Mouse (Mus musculus) hindbrain, embryonic 15.5 days (tissue): ENCODE data around the gene Spib. TPM values are rescaled to one million over a fixed set of nuclear protein-coding genes. Genes with fewer than 3 reads are reported as not detected.
A peak's percentile ranks its signal among the peaks of the same experiment; 100 is the strongest.

ENCODE experiments used
- ATAC-seq: fragments of 200-750 bp; cut with Nextera tagmentation; 2 replicates; pipeline ENCODE4 v1.8.0; 2017; ENCODE audit warnings: low read depth, moderate number of reproducible peaks, moderate TSS enrichment; ENCODE audit not compliant: low FRiP score
- H3K27ac ChIP-seq: fragments of 300-500 bp; sonication (generic); replicated peaks from 2 replicates; pipeline ENCODE4 v1.5.1; 2015; ENCODE audit warnings: mild to moderate bottlenecking, inconsistent platforms
- H3K27me3 ChIP-seq: fragments of 300-500 bp; sonication (generic); 2 replicates; pipeline ENCODE4 v1.6.1; 2015; ENCODE audit warnings: control low read depth, inconsistent platforms
- H3K36me3 ChIP-seq: fragments of 300-500 bp; sonication (generic); 2 replicates; pipeline ENCODE4 v1.6.1; 2015; ENCODE audit warnings: control low read depth, inconsistent platforms
- H3K4me1 ChIP-seq: fragments of 300-500 bp; sonication (generic); replicated peaks from 2 replicates; pipeline ENCODE4 v1.6.1; 2015; ENCODE audit warnings: control low read depth, inconsistent platforms
- H3K4me2 ChIP-seq: fragments of 300-500 bp; sonication (generic); 2 replicates; pipeline ENCODE4 v1.6.1; 2015; ENCODE audit warnings: moderate library complexity, mild to moderate bottlenecking, inconsistent platforms
- H3K4me3 ChIP-seq: fragments of 300-500 bp; sonication (generic); 2 replicates; pipeline ENCODE4 v1.5.1; 2015; ENCODE audit warnings: mild to moderate bottlenecking, inconsistent platforms
- H3K9ac ChIP-seq: fragments of 300-500 bp; sonication (generic); 2 replicates; pipeline ENCODE4 v1.6.1; 2015; ENCODE audit warnings: inconsistent platforms
- H3K9me3 ChIP-seq: fragments of 300-500 bp; sonication (generic); 2 replicates; pipeline ENCODE4 v1.6.1; 2016; ENCODE audit warnings: control low read depth, inconsistent platforms
- WGBS: fragments of 180-500 bp; shearing (Covaris S2); methylation state at CpG from one replicate; pipeline ENCODE4 v1.1.7; 2015; 5-methylcytosine and 5-hydroxymethylcytosine counted together
- polyA plus RNA-seq: library from polyadenylated mRNA; unstranded; fragments of >200 nt; fragmentation: Nextera tagmentation; extraction: Ambion mirVana; gene quantifications from 2 replicates; pipeline ENCODE4 v1.2.1, GENCODE M21; 2015

The Spib gene
- polyA plus RNA-seq, 1 experiment from 2014 or later = not detected

- Histone ChIP-seq H3K9ac (no peak overlapping the region), H3K9me3 (no peaks in the 10 kb centered on the region), H3K27me3 (no peaks in the 10 kb centered on the region), H3K4me3 (no peak overlapping the region), H3K4me1 (peaks cover 21% of the 10 kb centered on the region), H3K4me2 (no peak overlapping the region), H3K36me3 (peaks cover 35% of the 10 kb centered on the region), H3K27ac (no peak overlapping the region)
- ATAC-seq = no peak
- WGBS = 93% methylated on average over 21 of the region's 21 CpGs
Measured at GRCm38 (mm10) chr7:44492166-44492826, 39.6 kb downstream of the Spib start.

- WGBS = 98% methylated on average over 5 of the region's 5 CpGs
- ATAC-seq = no peak
- no peaks in the 10 kb centered on the region for H3K9me3 ChIP-seq
- no peak overlapping the region for H3K9ac ChIP-seq
- H3K4me1 ChIP-seq = peaks cover 17% of the 10 kb centered on the region
- no peak overlapping the region for H3K4me2 ChIP-seq
- peaks cover 35% of the 10 kb centered on the region for H3K36me3 ChIP-seq
- H3K27me3 ChIP-seq = no peaks in the 10 kb centered on the region
- H3K4me3 ChIP-seq = no peak overlapping the region
- H3K27ac ChIP-seq = no peak overlapping the region
Measured at GRCm38 (mm10) chr7:44491391-44491790, 40.5 kb downstream of the Spib start.

GRCm38 (mm10) chr7:44490281-44490680 lies 41.6 kb downstream of the Spib start:
- Histone ChIP-seq H3K27me3 (no peaks in the 10 kb centered on the region), H3K4me2 (no peak overlapping the region), H3K27ac (no peak overlapping the region), H3K4me3 (no peak overlapping the region), H3K9ac (no peak overlapping the region), H3K9me3 (no peaks in the 10 kb centered on the region), H3K4me1 (peaks cover 12% of the 10 kb centered on the region), H3K36me3 (peaks cover 35% of the 10 kb centered on the region)
- no peak for ATAC-seq
- WGBS = 88% methylated on average over 4 of the region's 4 CpGs

- Histone ChIP-seq H3K4me2 (no peak overlapping the region), H3K27ac (no peak overlapping the region), H3K9ac (no peak overlapping the region), H3K36me3 (peaks cover 32% of the 10 kb centered on the region), H3K9me3 (no peaks in the 10 kb centered on the region), H3K4me1 (peaks cover 3% of the 10 kb centered on the region; the same call in 1 of the 2 replicates), H3K4me3 (no peak overlapping the region), H3K27me3 (no peaks in the 10 kb centered on the region)
- ATAC-seq = no peak
- WGBS = 85% methylated on average over 8 of the region's 8 CpGs
Measured at GRCm38 (mm10) chr7:44488545-44488944, 43.3 kb downstream of the Spib start.

DNA sequence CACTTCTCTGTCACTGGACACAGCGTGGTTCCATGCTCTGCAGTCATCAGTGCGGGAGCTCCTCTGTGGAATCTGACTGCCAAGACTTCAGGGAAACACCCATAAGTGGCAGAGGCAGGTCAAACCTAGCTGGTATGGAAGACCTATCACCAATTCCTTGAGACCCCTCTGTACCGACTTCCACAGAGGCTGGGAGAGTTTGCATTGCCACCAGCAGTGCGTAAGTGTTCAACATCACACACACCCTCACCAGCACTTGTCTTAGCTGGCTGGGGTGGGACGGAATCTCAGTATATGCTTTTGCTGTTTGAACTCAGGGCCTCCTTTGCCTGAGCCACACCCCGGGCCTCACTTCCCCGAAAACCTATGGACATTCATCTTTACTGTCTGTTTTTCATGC lies 43.9 kb downstream of the Spib start:
- Histone ChIP-seq H3K9me3 (no peaks in the 10 kb centered on the region), H3K4me1 (peaks cover 3% of the 10 kb centered on the region; the same call in 1 of the 2 replicates), H3K27me3 (no peaks in the 10 kb centered on the region), H3K9ac (no peak overlapping the region), H3K36me3 (peaks cover 28% of the 10 kb centered on the region), H3K4me2 (no peak overlapping the region), H3K27ac (no peak overlapping the region), H3K4me3 (no peak overlapping the region)
- WGBS = 86% methylated on average over 7 of the region's 7 CpGs
- no peak for ATAC-seq

DNA sequence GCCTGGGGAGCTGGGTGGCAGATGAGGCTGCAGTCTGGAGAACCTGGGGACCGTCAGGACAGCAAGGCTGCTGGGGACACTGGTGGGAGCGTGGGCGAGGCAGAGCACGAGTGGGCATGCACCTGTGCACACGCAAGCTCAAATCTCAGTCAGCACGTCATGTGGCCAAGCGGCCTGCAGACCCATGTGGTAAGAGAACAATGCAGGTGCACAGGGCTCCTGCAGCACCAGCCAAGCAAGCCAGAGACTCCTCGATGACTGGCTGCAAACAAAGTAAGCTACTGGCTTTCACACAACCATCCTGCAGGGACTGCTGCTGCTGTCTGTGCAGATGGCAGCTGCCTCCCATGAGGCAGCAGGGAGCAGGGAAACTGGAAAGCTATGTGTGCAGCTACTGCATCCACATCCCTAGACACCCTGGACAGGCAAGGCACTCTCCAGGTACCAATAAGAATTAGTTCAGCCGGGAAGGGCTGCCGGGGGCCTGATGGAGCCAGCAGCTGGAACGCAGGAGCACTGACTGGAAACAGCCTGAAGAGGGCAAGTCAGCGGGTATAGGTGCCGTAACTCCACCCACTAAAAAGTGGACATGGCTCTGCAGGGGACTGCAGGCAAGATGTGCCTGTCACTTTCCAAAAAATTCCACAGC lies 44.8 kb downstream of the Spib start:
- peaks cover 3% of the 10 kb centered on the region; the same call in 1 of the 2 replicates for H3K4me1 ChIP-seq
- H3K4me3 ChIP-seq = no peak overlapping the region
- H3K9ac ChIP-seq = 0 out of 2 replicates have a peak overlapping the region, but pooled peaks have one; percentile 16
- H3K36me3 ChIP-seq = peaks cover 24% of the 10 kb centered on the region; the same call in 1 of the 2 replicates
- ATAC-seq = no peak
- WGBS = 50% methylated on average over 13 of the region's 13 CpGs
- no peaks in the 10 kb centered on the region for H3K9me3 ChIP-seq
- H3K4me2 ChIP-seq = no peak overlapping the region
- H3K27ac ChIP-seq = peak overlapping the region; percentile 34; the same call in 1 of the 2 replicates
- H3K27me3 ChIP-seq = peaks cover 4% of the 10 kb centered on the region; the same call in 1 of the 2 replicates

DNA sequence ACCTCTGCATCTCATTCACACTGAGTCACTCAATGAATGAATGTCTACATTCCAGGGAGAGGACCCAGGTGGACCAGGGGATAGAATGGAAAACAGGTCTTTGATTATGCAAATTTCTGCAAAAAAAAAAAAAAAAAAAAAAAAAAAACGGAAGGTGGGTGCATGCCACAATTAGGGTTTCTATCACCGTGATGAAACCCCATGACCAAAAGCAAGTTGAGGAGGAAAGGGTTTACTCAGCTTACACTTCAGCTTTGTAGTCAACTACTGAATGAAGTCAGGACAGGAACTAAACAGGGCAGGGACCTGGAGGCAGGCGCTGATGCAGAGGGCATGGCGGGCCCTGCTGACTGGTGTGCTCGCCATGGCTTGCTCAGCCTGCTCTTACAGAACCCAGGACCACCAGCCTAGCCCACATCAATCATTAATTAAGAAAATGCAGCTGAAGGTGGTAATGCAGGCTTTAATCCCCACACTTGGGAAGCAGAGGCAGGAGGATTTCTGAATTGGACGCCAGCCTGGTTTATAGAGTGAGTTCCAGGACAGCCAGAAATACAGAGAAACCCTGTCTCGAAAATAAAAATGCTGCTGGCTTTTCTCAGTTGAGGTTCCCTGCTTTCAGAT lies 46.2 kb downstream of the Spib start:
- WGBS = 78% methylated on average over 7 of the region's 7 CpGs
- Histone ChIP-seq H3K4me1 (peaks cover 3% of the 10 kb centered on the region; the same call in 1 of the 2 replicates), H3K9ac (no peak overlapping the region), H3K4me2 (no peak overlapping the region), H3K36me3 (peaks cover 10% of the 10 kb centered on the region; the same call in 1 of the 2 replicates), H3K9me3 (no peaks in the 10 kb centered on the region), H3K27ac (no peak overlapping the region), H3K27me3 (peaks cover 5% of the 10 kb centered on the region; the same call in 1 of the 2 replicates), H3K4me3 (no peak overlapping the region)
- ATAC-seq = no peak

DNA sequence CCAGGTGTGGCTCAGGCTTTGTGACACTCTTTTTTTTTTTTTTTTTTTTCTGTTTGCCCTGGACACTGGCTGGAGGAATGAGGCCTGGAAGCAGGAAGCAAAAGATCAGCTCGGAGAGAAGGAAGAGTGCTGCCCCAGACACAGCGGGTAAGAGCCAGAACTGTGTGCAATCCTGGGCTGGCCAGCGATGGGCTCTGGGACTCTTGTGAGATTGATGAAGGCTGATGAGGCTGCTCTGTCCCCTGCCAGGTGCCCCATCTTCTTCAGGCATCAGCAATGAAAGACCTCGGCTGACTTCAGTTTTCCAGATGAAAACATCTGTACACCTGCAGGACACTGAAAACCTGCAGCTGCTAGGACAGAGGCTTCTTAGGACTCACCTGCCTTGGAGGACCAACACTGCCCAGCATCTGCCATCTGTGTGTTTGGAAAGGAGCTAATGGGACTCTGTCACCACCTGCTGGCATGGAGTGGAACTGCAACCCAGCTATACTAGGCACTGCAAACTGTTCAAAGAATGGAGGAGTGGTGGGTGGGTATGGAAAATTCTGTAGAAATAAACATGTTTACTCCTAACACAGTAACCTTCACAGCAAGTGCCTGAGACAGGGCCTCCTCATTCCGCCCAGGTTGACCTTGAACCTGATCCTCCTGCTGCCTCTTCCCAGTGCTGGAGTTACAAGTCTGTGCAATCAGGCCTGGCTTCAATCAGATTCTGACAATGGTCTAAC lies 46.9 kb downstream of the Spib start:
- no peaks in the 10 kb centered on the region for H3K9me3 ChIP-seq
- H3K27me3 ChIP-seq = peaks cover 7% of the 10 kb centered on the region; the same call in 1 of the 2 replicates
- peaks cover 3% of the 10 kb centered on the region; the same call in 1 of the 2 replicates for H3K4me1 ChIP-seq
- 35% methylated on average over 5 of the region's 5 CpGs for WGBS
- no peak overlapping the region for H3K4me3 ChIP-seq
- peak; percentile 79 for ATAC-seq
- H3K4me2 ChIP-seq = no peak overlapping the region
- peaks cover 3% of the 10 kb centered on the region; the same call in 1 of the 2 replicates for H3K36me3 ChIP-seq
- H3K9ac ChIP-seq = peak overlapping the region; percentile 7; the same call in 1 of the 2 replicates
- H3K27ac ChIP-seq = peak overlapping the region; percentile 4; the same call in 1 of the 2 replicates

GRCm38 (mm10) chr7:44484109-44484508 lies 47.8 kb downstream of the Spib start:
- H3K9ac ChIP-seq = no peak overlapping the region
- 100% methylated on average over 1 of the region's 1 CpGs for WGBS
- peaks cover 13% of the 10 kb centered on the region; the same call in 1 of the 2 replicates for H3K27me3 ChIP-seq
- no peak overlapping the region for H3K4me3 ChIP-seq
- no peak overlapping the region for H3K4me2 ChIP-seq
- no peak for ATAC-seq
- no peaks in the 10 kb centered on the region for H3K9me3 ChIP-seq
- no peaks in the 10 kb centered on the region; the same call in 1 of the 2 replicates for H3K36me3 ChIP-seq
- no peak overlapping the region for H3K27ac ChIP-seq
- peaks cover 3% of the 10 kb centered on the region; the same call in 1 of the 2 replicates for H3K4me1 ChIP-seq

GRCm38 (mm10) chr7:44482836-44483435 lies 48.9 kb downstream of the Spib start:
- Histone ChIP-seq H3K27me3 (peaks cover 15% of the 10 kb centered on the region; the same call in 1 of the 2 replicates), H3K4me2 (no peak overlapping the region), H3K27ac (no peak overlapping the region), H3K4me3 (no peak overlapping the region), H3K36me3 (no peaks in the 10 kb centered on the region), H3K9ac (no peak overlapping the region), H3K4me1 (peaks cover 3% of the 10 kb centered on the region; the same call in 1 of the 2 replicates), H3K9me3 (no peaks in the 10 kb centered on the region)
- 84% methylated on average over 3 of the region's 3 CpGs for WGBS
- no peak for ATAC-seq
